Mouse (Mus musculus): ENCODE data around the gene Card19. TPM values are rescaled to one million over a fixed set of nuclear protein-coding genes. Genes with fewer than 3 reads are reported as not detected.

Gene Card19
- 100 to 1,000 TPM; 103 to 108 TPM for total RNA-seq (2021)

DNA sequence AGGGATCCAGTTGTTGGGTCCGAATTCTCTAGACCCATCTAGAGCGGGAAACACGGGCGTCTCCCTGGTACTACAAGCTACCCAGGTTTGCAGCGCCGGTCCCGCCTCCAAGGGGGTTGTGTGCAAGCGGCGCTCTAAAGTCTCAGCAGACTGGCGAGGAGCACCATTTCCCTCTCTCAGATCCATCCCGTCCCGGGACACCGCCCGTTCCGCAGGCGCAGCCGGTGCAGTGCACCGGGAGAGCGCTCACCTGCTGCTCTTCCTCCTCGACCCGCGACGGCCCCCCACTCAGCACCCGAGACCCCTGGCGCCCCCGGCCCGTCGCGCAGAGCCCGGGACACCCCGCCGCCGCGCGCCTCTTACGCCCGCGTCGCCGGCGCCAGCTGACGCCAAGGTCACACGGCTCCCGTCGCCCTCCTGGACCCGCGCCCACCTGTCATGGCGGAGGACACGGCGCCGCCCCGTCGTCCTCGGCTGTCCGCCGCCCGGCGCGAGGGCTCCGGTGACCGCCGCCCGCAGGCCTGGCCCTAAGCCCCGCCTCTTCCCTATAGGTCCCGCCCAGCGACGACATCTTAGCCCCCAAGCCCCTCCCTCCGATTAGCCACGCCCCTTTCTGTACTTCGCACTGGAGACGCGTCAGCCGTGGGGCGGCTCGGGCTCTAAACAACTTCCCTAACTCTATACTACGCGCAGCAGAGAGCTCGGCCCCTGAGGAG is at the start of gene Card19:
TSS of gene Card19 (minus strand) at position 534 of the 716 bp plus-strand sequence.
- peak; percentile 98 for DNase-seq

DNA sequence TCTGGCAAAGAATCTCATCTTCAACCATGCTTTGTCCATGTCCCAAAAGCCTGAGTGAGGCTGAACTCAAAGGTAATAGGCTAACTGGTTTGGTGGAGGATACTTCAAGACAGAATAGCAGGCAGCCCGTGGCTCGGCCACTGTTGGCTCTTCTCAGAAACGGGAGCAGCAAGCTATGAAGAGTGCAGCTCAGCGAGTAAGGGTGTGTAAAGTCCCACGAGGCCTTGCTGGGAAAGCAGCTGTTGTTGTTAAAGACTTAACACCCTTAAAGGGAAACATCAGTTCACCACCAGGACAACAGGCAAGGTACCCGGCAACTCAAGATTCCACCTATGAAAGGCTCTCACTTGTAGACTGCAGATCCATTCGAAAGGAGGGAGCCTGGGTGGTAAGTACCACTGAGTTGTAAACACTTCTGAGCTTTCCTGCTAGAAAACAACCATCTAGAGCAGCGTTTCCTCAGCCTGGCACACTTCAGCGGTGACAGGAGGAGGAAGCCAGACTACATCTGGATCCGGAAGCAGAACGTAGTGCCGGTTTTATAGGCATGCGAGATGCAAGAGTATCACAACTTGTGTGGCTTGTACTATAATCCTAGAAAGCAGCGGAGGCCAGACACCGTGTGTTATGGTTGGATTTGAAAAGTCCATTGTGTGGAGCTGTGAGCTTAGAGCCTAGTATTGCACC is 44.3 kb upstream of the Card19 start:
- no peak for DNase-seq

DNA sequence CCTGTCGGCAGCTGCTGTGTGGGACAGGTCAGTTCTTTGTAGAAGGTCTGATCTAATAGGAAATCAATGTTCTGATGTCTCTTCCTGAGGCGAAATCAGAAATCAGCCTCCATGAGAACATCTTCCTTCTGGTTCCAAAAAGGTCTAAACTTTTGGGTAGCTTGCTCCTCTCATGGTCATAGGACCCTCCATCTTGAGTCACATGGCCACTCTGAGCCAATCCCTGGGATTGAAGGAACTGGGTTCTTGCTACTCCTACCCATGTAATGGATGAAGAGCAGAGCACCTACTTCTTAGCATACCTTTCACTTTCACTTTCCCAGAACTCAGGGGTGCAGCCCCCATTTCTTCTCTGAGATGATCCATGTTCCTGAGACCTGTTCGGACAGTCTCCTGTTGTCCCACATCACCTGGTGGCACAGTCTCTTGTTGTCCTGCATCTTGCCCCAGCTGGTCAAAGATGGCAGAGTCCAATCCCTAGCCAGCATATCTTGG is 42.0 kb upstream of the Card19 start:
- no peak for DNase-seq

DNA sequence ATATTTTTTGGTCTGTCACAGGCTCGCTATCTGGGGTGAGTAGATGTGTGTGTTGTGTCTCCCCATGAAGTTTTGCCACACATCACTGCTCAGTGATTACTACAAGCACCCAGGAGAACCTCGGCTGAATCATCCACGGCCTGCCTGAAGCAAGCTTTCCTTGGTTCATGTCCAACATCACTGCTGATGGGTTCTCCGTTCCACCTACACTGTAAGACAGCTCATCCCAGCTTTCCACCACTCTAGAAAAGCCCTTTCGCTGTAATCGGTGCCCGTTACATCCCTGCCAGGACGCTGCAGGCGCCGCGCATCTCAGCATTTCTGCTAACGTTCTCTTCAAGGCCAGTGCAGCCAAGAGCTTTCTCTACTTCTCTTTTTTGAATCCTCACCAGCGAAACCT is 36.9 kb upstream of the Card19 start:
- no peak for DNase-seq

DNA sequence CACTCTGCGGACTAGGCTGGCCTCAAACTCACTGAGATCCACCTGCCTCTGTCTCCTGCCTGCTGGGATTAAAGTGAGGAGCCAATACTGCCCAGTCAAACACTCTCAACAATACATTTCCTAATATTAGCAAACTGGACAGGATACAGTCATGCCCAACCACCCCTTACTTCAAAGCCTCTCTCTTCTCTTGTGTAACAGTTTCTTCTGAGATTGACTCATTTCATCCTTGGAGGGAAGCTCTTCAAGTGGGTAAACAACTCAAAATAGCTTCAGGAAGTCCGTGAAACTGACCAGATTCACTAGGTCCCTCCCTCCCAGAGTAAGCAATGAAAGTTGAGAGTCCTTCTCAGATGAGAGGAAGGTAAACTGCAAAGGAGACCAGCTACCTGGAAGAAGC is 36.3 kb upstream of the Card19 start:
- no peak for DNase-seq

DNA sequence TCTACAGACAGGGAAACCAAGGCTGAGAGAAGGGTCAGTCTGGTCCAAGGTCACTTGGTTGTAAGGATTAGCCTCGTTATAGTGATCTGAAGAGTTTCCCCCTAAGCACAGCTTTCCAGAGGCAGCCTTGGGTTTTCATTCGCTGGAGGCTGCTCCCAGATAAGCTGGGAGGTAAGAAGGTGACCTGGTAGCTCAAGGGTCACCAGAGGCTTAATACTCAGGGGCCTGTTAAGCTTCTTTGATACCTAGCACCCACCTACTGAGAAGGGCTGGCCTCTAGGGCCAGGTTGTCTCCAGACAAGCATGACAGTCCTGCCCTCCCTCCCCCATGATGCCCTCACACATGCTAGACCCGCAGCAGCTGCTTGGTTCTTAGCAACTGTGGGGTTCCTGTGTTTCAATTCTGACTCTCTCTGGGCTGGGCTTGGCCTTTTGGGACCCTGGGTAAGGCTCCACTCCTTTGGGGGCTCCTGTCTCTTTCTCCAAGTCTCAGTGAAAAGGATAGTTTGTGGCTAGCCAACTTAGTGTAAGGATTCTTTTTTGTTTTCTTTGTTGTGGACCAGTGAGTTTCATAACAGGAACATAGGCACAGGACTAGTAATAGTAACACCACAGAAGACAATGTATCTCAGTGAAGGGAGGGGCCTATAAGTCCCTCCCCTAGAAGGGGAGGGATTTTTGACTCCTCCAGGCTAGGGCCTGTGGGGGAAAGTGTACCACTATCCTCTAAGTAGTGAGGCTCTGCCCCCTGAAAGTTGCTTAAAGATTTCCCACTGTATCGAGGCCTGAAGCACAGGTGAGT is 35.1 kb upstream of the Card19 start:
- no peak for DNase-seq

DNA sequence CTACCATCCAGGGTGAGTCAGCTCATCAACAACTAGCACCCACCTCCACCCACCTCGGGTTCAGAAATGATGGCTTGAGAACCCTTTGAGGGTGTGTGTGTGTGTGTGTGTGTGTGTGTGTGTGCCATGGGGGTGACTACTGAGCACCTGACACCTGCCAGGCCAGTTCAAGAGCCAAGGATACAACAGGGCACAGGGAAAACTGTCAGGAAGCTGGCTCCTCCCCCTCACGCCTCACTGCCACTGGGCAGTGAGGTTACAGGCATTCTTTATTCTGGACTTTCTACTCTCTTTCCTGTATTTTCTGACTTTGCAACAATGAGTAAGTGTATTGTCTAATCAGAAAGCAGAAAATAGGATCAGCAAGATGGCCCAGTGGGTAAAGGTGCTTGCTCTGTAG is 33.8 kb upstream of the Card19 start:
- DNase-seq = no peak

DNA sequence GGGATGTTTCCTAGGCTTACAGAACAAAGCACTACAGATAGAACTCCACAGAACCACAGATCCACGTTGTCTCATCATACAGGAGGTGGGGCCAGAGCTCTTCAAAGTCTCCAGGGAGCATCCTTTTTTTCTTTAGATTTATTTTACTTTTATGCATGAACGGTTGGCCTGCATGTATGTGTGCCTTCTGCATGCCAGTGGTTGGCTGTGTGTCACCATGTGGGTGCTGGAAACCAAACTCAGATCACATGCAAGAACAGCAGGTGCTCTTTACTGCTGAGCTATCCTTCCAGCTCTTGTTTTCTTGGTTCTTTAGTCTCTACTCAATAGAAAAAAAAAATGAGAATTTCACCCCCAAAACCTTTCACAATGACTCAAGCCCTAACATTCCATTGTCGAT is 33.1 kb upstream of the Card19 start:
- DNase-seq = no peak

DNA sequence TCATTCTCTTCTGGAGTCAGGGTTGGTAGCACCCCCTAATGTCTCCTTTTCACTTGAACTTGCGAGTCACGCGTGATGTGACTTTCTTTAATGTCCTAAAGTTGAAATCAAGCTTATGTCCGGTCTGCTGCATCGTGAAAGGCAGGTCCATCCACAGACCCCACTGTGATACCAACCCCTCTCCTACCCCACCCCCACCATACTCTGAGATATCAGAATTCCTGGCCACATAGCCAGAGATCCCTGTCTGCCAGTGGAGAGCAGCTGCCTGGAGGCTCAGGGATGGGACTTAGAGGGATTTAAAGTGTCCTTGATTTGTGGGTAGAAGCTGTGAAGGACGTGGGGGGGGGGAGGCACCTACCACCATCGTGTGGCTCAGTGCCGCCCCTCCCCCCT is 32.6 kb upstream of the Card19 start, which contains the start of gene Susd3:
TSS of gene Susd3 (minus strand) at position 240 of the 396 bp plus-strand sequence.
- DNase-seq = no peak

DNA sequence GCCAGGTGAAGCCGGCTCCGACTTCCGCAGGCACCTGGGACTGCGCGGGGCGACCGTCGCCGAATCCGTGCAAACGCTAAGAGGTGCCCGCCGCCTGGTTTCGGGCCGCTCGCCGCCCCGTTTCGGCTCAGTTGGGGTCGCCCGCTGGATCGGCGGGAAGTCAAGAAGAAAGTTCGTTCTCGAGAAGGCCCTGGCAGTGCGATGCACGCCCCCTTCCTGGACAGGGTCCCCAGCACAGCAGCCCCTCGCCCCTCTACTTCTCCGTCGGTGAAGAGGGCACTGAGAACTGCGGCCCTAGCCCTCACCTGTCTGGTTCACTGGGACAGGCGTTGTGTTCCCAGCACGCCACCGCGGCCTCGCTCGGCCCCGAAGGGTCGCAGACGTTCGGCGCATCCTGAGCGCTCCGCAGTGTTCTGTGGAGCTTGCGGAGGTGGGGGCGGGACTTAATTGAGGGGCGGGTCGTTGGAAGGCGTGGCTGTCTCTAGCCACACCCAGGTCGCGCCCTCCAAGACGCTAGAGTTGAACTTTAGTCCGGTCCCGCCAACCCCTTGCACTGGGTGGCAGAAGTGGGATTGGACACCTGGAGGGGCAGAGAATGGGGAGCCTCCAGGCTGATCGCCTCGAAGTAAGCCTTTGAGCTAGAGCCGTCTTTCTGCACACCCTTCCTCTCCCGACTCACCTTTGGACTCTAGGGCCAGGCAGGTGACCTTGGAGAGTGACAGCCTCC is 32.1 kb upstream of the Card19 start:
- DNase-seq = peak; percentile 18

DNA sequence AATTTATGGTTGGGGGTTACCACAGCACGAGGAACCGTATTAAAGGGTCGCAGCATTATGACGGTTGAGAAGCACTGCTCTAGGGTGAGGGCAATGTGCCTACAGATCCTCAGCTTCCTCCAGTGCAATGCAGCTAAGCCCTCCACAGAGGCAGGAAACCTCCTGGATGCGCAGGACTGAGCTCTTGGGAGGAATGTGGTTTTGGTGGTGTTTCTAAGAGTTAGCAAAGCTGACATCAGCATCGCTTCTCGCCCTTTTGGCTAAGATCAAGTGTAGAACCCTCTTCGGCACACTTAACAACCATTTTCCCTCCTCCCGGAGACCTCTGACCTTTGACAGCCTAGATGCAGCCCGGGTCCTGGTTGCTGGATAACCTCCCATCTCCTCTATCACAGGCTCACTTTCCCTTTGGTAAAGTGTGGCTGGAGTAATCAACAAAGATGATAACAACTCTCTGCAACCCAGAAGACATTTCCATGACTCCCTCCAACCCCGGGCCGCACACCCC is 31.4 kb upstream of the Card19 start:
- DNase-seq = no peak

DNA sequence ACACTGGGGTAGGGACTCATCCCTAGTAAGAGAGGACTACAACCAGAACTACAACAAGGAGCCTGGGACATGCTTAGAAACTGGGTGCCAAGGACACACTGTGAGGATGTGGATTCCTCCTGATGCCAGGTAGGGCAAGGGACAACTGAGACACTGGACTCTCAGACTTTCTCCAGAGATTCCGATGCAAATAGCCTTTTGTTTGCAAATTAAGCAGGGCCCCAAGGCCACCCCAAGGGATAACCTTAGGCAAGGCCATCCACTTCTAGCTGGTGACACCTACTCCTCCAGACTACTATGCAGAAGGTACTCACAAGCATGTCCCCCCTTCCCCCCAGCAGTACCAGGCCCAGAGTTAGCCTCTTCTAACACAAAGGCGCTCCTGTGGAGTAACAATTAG is 30.8 kb upstream of the Card19 start:
- no peak for DNase-seq

DNA sequence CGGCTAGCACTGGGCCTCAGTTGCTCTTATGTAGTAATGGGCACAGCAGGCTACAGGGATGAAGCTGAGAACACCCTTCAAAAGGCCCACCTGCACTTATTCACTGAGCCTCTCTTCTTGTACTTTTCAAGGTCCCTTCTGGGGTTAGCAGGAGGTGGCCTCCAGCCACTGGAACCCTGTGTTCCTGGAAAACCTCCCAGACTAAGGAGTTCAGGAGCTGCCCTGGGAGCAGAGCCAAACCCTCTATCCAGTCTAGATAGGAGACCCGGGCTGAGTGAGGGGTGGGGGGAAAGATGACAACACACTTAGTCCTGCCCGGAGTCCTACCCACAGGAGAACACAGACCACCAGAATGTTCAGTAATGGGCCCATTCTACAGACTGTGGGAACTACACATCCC is 30.2 kb upstream of the Card19 start:
- peak; percentile 20 for DNase-seq

DNA sequence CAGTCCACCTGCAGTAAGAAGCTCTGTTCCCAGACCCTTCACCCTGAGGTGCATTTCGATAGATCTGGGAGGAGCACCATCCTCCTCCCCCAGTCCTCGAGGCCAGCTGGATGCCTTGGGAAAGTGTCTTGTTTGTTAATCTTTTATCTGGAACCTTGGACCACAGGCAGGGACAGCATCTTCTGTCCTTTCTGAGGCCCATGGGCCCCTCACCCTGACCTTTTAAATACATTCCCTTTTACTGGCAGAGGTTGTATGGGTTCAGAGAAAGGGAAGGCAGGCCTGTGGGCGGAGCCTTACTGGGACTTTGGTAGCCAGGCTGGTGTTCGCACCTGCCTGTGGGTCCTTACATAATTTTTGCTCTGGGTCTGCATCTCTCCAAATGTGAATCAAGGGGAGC is 29.4 kb upstream of the Card19 start:
- no peak for DNase-seq

DNA sequence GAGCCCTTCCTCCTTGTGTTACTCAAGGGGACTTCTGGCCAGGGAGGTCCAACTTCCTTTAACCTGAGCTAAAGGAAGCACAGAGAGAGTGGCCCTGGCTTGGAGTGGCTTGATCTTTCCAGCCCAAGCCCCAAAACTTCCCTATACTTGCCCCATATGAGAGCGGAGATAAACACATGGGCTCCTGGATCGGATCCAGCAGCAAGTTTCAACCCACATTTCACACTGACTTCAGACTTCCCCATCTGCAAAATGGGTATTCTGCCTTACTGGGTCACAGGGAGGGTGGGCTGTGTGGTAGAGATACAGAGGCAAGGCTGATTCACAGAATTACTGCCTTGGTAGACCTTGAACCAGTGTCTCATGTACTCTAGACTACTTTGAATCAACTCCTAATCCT is 27.7 kb upstream of the Card19 start:
- no peak for DNase-seq

DNA sequence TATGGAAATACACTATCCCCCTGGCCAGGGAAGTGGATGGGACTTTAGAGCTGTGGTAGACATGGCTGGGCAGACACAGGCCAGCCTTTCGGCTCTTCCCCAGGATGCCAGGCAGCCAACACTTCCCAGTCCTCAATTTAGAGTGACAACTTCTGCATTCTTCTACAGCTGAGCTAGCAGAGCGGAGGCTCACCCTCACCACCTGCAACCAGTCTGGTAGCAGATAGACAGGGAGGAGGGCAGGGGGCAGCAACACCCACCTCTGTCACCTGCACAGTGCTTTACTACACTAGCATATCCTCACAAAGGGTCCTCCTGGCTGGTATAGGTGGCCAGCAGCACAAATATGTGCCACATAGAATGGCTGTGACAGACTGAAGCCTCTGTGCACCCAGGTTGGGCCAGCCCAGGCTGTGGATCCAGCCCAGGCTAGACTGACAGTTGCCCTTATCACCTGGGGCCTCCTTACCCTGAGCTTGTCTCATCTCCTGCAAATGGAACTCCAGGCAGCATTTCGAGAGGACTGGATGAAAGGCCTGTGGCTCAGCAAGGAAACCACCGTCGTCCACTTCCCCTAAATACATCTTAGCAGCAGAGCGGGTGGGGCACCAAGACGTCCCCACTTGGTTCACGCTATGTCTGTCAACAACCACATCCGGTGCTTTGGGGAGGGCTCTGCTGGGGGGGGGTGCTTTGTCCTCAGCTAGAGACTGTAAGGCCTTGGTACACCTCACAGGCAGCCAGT is 26.7 kb upstream of the Card19 start:
- no peak for DNase-seq

DNA sequence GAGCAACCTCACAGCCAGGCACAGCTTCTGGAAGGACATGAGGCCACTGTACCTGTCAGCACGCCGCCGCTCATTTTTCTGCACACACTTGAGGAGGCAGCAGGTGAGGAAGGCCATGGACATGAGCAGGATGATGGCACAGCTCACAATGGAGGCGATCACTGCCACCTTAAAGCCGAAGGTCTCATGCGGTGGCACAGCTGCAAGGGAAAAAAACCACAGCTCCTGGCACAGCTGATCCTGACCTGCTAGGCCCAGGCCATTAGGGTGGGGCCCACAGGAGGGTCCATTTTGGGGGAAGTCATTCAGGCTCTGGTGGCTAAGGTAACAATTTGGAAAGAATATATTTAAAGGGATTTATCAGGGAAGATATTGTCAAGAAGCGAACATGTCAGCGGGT is 22.9 kb upstream of the Card19 start:
- DNase-seq = no peak

DNA sequence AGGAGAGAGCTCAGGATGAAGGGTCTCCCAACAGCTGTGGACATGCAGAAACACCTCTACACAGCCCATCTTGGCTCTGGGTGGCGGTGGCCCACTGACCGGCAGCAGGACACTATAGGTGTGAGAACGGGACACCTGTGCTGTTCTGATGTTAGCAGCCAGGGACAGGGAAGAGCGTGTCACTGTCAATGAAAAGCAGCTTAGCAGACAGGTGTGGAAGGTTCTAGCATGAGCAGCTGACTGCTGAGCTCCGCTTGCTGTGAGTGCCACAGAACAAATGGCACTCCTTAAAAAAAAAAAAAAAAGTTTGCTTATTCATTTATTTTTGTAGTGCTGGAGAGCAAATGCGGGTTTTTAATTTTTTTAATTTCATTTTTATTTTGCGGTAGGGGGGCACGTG is 21.8 kb upstream of the Card19 start:
- no peak for DNase-seq

DNA sequence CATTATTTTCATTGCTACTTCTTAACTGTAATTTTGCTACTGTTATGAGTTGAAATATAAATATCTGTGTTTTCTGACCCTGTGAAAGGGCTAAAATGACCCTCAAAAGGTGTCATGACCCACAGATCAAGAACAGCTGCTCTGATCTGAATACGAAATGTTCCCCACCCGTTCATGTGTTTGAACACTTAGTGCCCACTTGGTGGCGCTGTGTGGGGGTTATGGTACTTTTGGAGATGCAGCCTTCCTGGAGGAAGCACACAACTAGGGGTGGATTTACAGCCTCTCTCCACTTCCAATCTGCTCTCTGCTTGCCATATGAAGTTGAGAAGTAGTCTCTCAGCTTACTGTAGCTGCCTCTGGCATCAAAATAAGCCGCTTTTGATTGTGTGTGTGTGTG is 18.9 kb upstream of the Card19 start:
- DNase-seq = no peak

DNA sequence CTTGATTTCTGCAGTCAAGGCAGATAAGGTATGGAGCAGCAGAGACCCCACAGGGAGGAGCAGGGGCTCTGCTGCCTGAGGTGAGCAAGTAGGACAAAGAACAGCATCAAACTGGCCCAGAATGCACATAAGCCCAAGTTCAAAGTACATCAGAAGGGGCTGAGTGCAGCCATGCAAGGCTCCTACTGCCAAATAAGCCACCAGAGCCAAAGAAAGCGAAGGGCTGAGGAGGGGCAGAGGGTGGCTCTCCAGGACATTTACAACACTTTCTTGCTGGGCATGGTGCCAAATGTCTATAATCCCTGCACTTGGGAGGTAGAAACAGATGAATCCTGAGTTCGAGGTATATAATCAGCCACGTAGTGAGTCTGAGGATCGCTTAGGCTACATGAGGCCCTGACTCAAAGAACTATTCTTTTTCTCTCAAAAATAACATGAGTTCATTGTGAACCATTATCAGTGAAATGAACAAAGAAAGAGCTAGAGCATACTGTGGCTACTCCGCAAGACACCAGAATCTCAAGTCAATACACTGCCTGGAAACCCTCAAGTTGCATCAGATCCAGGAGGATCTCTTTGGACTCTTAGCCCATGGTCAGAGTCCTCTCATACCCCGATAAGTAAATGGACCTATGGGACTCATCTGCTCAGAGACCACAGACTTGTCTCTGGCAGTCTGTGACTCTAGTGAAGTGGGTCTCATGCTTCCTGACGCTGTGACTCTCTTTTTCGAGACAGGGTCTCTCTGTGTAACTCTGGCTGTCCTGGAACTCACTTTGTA is 18.1 kb upstream of the Card19 start:
- DNase-seq = no peak

DNA sequence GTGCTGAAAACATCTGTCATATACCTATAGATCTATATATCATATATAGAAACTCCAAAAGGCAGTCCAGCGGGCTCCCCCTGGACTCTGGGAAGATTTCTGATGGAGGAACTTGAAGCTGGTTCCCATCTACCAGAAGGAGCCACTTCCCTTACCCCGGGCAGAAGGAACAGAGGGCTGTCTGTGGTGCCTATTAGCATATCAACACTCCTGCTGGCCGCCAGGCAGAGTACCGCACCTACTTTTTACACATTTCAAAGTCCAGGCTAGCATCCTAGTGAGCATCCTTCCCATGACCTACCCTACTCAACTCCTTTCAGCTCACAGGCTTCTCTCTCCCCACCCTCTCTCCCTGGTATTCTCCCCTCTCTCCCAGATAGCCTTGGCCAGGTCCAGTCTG is 9.8 kb upstream of the Card19 start:
- no peak for DNase-seq
